Mouse (Mus musculus) layer of hippocampus, adult 2 months (tissue): ENCODE data around the gene Slc35a5. TPM values are rescaled to one million over a fixed set of nuclear protein-coding genes. Genes with fewer than 3 reads are reported as not detected.

Experiments used
- DNase-seq, 2 experiments: peaks; one replicate each; pipeline ENCODE4 v3.0.0; 2022; ENCODE audit warnings: low spot score in 2 of 2
- H3K27ac ChIP-seq: fragments of 200-600 bp; 2 replicates; pipeline ENCODE4 v1.8.1; 2022
- H3K4me3 ChIP-seq: fragments of 200-600 bp; 2 replicates; pipeline ENCODE4 v1.8.1; 2022; ENCODE audit warnings: mild to moderate bottlenecking
- CTCF ChIP-seq: fragments of 200-600 bp; conservative IDR thresholded peaks from 2 replicates; pipeline ENCODE4 v1.8.1; 2022; ENCODE audit warnings: antibody characterized with exemption, mild to moderate bottlenecking, moderate library complexity
- long read RNA-seq, 2 experiments: library from polyadenylated mRNA; stranded (forward); transcript quantifications; one replicate each; pipeline ENCODE4 v2.0.0; 2021; ENCODE audit warnings: borderline mapping rate in 2 of 2
- total RNA-seq, 2 experiments: library from RNA; stranded (reverse); gene quantifications; 2 replicates each; pipeline ENCODE4 v1.2.3; 2021

The Slc35a5 gene
- 10 to 100 TPM; 49.3 to 52.8 TPM for total RNA-seq
- long read RNA-seq, experiment 1, full-length matches to known transcripts, result 28 of 35 reads
- long read RNA-seq, experiment 1, partial matches to known transcripts, result 1 of 35 reads
- long read RNA-seq, experiment 1, other reads (novel, unspliced or antisense), result 6 of 35 reads
- long read RNA-seq, experiment 2, full-length matches to known transcripts, result 39 of 50 reads
- long read RNA-seq, experiment 2, partial matches to known transcripts, result 4 of 50 reads
- long read RNA-seq, experiment 2, other reads (novel, unspliced or antisense), result 7 of 50 reads

DNA sequence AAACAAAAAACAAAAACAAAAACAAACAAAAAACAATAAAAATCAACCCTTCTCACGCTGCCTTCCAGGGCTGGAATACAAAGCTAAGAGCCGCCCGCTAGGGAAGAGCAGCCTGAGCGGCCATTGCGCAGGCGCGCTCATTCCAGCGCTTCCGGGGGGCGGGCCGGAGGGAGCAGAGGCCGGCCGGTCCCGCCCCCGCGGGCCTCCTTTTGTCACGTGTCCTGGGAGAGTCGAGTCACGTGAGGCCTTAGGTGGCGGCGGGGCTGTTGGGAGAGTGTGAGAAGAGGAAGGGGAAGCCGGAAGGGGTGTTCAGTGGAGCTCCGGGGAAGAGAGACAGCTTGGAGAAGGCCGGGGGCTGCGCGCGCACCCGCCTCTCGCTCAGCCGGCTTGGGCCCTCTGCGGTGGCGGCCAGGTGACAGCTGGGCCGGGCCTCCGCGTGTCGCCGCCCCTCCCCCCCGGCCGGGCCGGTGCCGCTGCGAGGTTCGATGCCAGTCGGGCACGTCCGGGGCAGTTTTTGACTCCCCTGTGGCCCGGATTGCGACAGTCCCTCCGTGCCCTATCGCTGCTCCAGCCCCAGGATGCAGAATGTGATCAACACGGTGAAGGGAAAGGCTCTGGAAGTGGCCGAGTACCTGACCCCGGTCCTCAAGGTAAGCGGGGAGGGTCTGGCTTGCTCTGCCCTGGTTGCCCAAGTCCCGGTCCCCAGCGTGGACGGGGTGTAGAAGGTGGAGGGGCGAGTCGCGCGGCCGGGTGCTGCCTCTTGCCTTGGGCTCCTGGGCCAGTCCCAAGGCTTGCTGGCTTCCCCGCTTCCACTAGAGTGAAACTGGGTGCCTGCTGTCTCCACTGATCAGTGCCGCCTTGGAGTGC is at the start of gene Slc35a5, which contains the start of gene Atg3:
Gene Slc35a5 (minus strand): TSS at position 185 of the 867 bp plus-strand sequence.
Gene Atg3 (plus strand): TSS at position 264 of the 867 bp plus-strand sequence.
- Histone ChIP-seq H3K4me3 (peak within 1 kb of the TSS; percentile 97), H3K27ac (peak within 1 kb of the TSS; percentile 95)
- peak; percentile 96 to 97 for DNase-seq
- 0 out of 2 replicates have a peak, but pooled peaks have one; percentile 9 for TF ChIP-seq CTCF

DNA sequence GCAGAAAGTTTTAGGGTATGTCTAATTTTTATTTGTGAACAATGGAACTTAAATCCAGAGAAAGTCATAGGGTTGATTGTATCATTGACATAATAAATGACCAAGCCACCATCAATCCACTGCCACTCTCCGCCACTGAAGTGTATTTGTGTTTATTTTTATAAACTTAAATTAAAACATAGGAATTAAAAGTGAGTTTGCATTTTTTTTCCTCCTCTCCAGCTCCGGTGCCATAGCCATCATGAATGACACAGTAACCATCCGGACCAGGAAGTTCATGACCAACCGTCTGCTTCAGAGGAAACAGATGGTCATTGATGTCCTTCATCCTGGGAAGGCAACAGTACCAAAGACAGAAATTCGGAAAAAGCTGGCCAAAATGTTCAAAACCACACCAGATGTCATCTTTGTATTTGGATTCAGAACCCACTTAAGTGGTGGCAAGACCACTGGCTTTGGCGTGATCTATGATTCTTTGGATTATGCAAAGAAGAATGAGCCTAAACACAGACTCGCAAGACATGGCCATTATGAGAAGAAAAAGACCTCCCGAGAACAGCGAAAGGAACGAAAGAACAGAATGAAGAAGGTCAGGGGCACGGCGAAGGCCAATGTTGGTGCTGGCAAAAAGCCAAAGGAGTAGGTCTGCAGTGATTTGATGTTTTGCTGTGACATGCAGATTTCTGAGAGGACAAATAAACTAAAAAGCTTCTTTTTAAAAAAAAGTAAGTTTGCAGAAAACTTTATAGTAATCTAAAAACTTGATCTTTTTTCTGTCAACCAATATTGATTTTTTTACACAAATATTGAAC is 46.6 kb upstream of the Slc35a5 start:
- no peak overlapping the region for H3K4me3 ChIP-seq
- DNase-seq, result no peak
- H3K27ac ChIP-seq, result no peak overlapping the region
- no peak for TF ChIP-seq CTCF

DNA sequence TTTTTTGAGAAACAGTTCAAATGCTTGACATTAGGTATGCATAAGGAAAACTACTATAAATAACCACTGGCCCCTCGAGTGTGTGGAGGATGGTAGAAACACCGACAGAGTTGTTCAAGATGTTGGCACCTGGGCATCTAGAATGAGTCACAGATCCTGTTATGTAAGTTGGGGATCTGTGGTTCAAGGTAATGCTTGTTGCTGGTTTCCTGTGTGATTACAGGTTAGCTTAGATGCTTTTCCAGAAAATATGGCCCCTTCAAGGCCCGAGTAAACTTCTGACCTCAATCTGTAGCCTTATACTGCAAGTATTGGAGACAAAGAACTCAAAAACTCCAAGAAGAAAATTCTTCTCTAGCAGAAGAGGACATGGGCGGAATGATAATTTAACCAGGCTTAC is 45.9 kb upstream of the Slc35a5 start:
- Histone ChIP-seq H3K27ac (no peak overlapping the region), H3K4me3 (no peak overlapping the region)
- no peak for DNase-seq
- no peak for TF ChIP-seq CTCF

DNA sequence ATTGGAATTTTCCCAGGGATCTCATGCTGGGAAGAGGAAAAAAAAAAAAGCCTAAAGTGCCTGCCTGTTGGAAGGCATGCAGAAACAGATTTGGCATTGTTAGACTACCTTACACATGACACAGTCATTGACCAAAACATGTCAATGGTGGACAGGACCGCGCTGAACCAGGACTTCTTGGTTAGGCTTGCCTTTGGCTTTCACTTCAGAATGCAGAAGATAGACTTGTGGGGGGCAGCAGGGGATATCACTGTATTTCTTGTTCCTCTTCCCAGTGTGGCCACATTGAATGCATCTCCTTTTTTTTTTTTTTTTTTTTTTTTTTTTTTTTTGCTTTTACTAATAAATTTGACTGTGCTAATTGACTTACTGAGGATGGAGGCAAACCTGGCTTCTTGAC is 42.9 kb upstream of the Slc35a5 start:
- no peak for TF ChIP-seq CTCF

DNA sequence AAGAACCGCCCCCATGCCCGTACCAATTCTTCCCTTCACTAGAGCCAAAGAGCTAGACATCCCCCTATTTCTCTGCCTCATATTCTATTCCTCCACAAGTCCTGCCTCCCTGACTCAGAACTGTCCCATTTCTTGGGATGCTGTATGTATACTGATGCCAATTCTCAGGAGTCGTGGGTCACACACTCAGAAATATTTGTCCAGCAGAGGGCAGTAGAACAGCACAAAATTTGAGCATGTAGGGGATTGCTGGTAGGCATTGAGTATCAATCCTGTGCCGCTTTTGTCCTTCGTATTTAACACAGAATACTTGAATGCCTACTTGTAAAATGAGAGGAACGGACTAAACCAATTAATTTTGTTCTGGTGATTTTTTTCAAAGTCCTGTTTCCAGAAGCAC is 38.3 kb upstream of the Slc35a5 start:
- peak; percentile 67 to 78 for DNase-seq
- TF ChIP-seq CTCF, result peak; percentile 88
- no peak overlapping the region for H3K27ac ChIP-seq
- no peak overlapping the region for H3K4me3 ChIP-seq

More for the DNA sequence above, 42.9 kb upstream of the Slc35a5 start:
- H3K4me3 ChIP-seq, result no peak overlapping the region
- no peak overlapping the region for H3K27ac ChIP-seq
- DNase-seq, result no peak

DNA sequence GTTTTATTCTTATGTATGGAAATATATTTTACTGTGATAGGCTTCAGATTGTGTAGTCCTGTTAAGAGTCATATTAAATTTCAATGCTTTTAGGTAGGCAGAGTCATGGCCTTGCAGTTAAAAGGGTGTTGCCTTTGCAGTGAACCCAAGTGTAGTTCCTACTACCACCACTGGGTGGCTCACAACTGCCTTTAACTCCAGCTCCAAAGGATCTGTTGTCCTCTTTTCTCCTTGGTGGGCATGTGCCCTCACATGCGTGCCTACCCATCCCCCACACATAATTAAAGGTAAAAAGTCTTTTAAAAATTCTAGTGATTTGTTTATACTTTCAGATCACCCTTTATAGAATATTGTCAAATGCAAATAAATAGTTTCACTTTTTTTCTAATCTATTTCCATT is 34.1 kb upstream of the Slc35a5 start:
- peak; percentile 99 for TF ChIP-seq CTCF
- Histone ChIP-seq H3K4me3 (no peak overlapping the region), H3K27ac (no peak overlapping the region)
- peak; percentile 71 to 81 for DNase-seq

DNA sequence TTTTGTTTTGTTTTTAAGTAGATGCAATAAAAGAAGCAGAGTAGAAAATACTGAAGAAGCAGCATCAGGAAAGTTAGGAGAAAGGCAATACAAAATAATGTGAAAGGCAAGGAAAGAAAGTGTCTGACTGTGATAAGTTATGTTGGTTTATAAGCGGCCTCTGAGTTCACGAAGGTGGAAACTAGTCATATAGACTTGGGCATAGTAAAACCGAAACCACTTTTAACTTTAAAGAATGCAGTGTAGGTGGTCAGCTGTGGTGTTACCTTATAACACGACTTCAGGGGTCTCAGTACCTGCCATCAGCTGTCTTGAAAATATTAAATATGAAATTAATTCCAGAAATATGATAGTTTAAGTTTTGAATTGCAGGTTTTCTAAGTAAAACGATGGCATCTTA is 23.3 kb upstream of the Slc35a5 start:
- DNase-seq, result no peak
- H3K27ac ChIP-seq, result no peak overlapping the region
- H3K4me3 ChIP-seq, result no peak overlapping the region
- no peak for TF ChIP-seq CTCF

DNA sequence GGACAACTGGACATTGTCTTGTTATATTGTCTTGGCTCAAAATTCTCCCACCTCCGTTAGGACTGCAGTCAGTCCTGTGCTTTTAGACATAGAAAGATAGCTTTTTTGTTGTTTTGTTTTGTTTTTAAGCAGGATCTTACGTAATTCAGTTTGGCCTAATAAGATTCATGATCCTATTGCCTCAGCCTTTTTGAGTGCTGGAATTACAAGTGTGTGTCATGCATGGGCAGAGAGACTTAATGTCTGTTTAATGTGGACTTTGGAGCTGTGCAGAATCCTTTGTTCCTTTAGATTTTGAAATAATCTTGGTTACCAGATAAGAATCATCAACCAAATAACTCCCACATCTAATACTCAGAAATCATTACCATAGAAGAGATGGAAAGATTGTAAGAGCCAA is 20.0 kb upstream of the Slc35a5 start:
- no peak for DNase-seq
- H3K27ac ChIP-seq, result no peak overlapping the region
- TF ChIP-seq CTCF, result no peak
- H3K4me3 ChIP-seq, result no peak overlapping the region

DNA sequence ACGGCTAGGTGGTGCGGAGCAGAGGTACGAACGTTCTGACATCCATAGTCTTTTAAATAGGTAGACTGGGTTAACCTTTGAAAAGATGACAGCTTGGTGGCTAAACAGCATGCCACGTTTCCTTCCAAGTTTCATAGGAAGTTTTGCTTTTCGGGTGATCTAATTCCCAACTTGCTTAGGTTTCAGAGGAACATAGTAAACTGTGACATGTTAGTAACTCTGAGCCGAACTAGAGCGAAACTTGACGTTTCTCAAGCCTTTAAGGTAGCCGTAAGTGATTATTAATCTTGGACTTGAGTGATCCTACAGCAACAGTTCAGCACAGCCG is 847 bp upstream of the Slc35a5 start:
- DNase-seq, result no peak
- TF ChIP-seq CTCF, result no peak
- Histone ChIP-seq H3K27ac (peak overlapping the region; percentile 95), H3K4me3 (peak overlapping the region; percentile 97)

DNA sequence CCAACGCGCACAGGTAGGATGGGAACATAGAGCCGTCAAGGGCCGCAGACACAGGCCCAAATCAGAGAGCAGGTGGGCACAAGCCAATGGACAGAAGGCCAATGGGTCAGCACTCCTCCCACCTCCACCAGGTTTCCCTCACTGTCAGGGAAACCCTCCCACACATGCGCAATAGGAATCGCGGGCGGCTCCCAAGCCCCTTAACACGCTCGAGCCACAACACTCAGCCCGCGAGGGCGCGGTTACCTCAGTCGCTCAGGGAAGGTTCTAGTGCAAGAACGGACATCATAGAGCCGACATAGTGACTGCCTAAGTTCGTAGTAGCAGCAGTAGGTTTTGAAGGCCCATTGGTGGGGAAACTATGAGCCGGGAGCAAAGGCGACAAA is 377 bp downstream of the Slc35a5 start:
- no peak for TF ChIP-seq CTCF
- peak overlapping the region; percentile 97 for H3K4me3 ChIP-seq
- peak in 1 of 2 experiments; percentile 49 for DNase-seq
- peak overlapping the region; percentile 95 for H3K27ac ChIP-seq

DNA sequence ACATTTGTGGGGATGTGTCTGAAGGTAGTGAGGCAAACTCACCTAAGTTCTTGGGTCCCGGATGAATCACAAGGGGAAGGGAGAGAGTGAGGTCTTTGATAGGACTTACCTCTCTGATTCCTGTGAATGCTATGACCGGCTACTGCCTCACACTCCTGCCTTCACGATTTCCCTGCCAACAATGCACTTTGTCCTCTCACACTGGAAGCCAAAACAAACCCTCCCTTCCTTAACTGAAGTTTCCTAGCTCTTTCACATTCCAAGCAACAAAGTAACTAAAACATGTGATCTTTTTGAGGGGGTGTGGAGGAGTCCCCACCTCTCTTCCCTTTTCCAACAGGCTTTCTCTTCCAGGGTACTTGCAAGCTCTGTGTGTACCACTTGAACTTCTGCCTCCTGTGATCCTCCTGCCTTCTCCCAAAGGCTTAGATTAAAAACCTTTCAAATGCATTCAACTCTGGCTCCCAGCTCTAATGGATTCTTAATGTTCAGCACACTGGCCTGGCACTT is 3.7 kb downstream of the Slc35a5 start:
- no peak for DNase-seq
- TF ChIP-seq CTCF, result no peak
- Histone ChIP-seq H3K4me3 (no peak overlapping the region), H3K27ac (no peak overlapping the region)

DNA sequence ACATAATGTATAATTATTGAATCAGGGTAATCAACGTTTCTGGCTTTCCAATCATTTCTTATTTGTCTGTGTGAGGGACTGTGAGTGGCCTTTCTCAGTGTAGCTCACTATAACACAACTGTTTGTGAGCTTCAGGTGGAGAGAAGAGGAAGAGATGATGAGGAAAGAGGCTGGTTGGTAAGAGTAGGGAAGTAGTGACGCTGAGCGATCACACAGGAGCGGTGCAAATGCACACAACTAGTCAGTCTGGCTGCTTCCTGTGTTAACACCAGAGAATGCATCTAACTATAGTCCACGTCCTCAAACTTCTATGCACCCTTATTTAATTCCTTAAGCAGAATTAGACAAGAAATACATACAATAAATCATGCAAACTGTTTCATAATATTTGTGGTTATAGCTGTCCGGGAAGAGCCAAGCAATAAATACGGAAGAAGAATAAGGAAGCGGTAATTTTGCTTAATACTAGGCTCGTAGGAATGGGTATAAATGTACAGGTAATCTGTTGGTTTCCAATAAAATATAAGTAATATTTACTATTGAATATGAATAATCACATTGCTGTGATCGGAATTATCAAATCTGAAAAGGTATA is 9.9 kb downstream of the Slc35a5 start:
- Histone ChIP-seq H3K27ac (no peak overlapping the region), H3K4me3 (no peak overlapping the region)
- DNase-seq, result no peak
- no peak for TF ChIP-seq CTCF
